Mouse (Mus musculus) c-Kit-negative CD71-positive TER-119-positive erythroid progenitor cells, embryonic 14.5 days (primary cell): ENCODE measurements at regions not wholly inside any gene's neighbourhood (a gene's known extent, or its start where the extent isn't known, plus 50 kb on each side); places are given as distances from the start of the nearest gene placed in this dataset.

Experiments used
- DNase-seq: peaks from one replicate; pipeline ENCODE4 v3.0.0-alpha.2; 2013; ENCODE audit warnings: low read depth, low spot score

DNA sequence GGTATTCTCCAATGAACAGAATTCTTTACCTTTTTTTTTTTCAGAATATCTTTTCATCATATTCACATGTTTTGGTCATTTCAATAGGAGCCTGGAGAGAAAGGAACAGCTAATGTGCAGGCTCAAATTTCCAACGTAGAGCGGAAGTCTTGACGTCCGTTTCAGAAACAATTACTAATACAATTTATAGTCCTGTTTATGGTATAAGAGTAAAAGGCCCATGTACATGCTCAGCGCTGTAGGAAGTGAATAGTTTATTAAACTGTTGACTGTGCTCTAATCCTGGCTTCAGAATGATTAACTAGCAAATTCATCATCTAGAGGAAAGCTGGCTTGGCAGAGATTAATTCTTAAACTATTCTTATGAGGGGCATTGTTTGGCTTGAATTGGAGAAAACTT is 142.1 kb downstream of the Pik3r1 start:
- DNase-seq: no peak

DNA sequence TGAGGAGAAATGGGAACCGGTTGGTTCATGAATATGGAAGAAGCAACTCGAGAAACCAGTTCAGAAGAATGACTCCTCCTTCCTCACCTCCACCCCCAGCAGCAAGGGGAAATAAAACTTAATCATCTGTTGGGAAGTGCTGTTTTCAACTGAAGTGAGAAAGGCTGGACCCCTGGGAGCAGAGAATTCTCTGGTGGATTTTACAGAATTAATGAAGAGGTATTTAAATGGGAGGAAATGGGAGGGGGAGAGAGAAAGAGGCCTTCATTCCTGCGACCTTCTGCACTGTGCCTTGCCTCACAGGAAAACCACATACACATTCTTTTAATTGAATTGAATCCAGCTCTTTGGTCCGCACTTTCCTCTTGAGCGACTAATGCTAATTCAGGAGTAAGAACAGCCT is 143.8 kb downstream of the Pik3r1 start:
- no peak for DNase-seq

DNA sequence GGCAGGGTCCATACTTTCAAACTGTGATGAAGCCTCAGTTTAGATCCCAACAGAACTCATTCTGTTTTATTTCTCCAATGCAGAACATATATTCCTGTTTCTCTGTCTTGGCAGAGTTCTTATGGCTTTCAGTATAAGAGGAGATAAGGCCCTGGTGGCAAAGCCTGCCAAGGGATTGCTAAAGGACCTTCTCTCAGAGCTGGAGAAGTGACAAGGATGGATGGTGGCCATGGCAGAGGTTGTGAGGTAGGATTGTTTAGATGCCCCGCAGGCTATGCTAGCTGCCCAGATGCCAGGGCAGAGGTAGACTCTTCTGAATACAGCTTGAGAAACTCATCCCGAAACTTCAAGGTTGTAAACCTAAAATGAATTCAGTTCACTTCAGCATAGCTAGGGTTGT is 145.4 kb downstream of the Pik3r1 start:
- DNase-seq: no peak

DNA sequence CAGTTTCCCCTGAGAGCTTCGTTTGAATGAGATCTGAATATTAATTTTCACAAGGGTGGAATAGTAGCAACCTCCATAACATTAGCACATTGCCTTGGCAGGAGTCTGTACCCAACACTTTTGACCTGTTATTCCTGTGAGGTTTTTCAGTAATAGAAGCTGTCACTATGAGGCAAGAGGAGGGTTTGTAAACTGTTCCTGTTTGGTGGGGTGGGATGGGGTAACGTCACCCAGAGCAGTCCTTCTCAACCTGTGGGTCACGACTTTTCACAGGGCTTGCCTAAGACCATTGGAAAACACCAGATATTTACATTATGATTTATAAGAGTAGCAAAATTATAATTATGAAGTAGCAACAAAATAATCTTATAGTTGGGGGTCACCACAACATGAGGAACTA is 147.4 kb downstream of the Pik3r1 start:
- no peak for DNase-seq

DNA sequence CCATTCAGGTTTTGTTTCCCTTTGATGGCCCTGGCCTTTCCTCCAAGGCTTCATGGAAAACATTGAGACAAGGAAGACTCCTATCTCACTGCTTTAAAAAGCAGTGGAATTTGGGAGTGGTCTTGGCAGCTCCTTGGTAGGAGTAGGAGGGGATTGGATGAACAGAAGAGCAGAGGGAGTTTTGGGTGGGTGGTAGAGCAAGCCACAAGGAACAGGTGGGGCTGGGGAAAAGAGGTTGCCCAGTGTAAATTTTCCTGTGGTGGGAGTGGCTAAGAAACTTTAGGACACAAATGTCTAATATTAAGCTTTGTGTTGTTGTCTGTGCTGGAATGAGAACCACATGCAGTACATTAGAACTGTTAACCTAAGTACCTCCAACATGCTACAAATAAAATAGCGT is 148.9 kb downstream of the Pik3r1 start:
- no peak for DNase-seq

DNA sequence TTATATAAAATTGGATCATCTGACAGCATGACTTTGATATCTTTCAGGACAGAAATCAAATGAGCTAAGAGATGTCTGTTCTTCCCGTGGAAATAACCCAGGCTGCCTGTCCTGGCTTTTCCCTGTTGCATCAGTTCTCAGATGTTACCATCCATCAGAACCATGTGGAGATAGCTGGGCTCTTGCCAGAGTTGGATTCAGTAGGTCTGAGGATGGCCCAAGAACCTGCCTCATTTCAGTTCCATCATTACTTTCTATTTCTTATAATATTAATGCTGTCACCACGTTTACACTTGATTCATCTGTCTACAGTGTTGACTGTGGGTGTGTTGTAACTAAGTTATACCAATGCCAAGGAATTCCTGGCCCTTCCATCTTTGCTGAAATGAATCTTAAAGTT is 155.2 kb downstream of the Pik3r1 start:
- DNase-seq: no peak

DNA sequence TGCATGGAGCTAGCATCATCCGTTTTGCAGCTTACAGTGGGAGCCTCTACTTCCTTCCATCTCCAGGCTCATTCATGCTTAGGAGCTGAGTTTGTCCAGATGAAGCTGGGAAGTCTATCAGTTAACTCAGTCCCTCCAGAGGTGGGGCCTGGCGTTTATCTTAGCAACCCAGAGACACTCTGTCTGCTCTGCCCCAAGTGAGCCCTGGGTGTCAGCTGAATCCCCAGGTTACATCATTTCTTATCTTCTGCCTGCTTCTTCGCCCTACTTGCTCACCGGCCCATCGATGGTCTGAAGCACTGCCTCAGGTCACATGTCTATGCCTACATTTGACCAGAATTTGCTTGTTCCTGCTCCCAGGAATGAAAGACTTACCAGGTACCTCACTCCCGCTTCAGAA is 156.3 kb downstream of the Pik3r1 start:
- peak; percentile 89 for DNase-seq

DNA sequence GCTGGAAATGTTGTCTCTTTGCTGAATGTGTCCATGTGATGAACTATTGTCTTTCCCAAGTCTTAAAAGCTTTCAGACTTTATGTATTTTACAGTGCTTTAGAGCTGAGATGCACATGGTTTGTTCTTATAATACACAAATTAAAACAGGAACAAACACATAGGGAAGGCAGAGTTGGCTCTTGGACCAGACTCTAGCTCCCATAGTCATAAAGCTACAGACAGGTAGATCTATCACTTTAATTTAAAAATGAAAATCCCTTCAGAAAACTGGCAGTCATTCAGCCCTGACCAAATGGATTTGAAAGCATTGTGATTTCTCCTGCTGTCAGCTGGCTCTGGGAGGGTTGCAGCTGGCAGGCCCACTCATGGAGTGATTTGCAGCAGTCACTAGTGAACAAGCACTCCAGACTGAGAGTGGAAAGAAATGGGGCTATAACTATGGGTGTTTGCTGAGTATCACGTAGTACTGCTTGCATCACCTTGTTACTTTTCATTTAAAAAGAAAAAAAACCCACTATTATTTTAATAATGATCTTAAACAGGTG is 161.8 kb downstream of the Pik3r1 start:
- no peak for DNase-seq

DNA sequence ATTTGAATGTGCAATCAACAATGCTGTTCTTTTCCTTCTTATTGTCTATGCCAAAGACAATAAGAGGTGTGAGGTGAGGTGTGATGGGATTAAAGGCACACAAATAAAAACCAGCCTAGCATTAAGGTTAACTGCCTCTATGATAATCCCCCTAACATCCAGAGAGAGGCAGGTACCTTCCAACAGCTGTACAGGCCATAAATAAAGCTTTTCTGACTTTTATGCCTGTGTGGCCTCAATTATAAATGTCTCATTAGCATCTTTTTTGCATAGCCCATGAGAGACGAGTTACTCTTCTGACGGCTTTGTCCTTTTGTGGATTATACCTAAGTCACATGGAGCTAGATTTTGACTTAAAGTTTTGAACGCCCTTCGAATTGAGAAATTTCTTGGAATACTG is 162.3 kb downstream of the Pik3r1 start:
- no peak for DNase-seq

DNA sequence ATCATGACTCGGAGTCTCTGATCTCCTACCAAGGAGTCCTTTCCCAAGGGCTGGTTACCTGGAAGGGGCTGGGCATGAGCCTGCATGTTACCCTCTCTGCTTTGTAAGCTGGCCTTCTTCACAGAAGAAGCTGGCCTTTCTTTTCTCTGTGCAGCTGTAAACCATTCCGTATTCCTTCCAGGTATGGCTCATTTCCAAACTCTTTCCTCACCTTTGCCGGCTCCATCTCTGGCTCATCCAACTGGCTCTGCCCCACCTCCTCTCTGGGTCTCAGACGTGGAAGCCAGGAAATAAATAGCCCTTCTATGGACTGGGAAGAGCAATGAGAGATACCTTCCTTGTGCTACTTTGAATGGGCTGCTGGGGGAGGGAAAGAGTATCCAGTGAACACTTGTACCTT is 163.0 kb downstream of the Pik3r1 start:
- DNase-seq: no peak

DNA sequence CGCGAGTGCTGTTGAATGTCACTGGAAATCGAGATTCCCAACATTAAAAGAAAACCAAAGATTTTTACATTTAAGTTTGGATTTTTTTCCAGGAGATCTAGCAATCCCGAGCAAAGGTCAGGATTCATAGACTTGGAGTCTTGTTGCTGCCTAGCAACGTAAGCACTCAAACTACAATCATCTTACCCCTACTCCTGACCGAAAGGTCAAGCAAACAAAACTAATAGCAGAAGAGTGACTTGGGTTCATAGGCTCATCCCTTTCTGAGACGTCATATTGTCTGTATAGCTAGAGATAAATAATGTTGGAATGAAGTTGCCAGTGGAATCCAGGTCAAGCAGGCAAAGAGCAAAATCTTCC is 169.9 kb downstream of the Pik3r1 start:
- DNase-seq: no peak

DNA sequence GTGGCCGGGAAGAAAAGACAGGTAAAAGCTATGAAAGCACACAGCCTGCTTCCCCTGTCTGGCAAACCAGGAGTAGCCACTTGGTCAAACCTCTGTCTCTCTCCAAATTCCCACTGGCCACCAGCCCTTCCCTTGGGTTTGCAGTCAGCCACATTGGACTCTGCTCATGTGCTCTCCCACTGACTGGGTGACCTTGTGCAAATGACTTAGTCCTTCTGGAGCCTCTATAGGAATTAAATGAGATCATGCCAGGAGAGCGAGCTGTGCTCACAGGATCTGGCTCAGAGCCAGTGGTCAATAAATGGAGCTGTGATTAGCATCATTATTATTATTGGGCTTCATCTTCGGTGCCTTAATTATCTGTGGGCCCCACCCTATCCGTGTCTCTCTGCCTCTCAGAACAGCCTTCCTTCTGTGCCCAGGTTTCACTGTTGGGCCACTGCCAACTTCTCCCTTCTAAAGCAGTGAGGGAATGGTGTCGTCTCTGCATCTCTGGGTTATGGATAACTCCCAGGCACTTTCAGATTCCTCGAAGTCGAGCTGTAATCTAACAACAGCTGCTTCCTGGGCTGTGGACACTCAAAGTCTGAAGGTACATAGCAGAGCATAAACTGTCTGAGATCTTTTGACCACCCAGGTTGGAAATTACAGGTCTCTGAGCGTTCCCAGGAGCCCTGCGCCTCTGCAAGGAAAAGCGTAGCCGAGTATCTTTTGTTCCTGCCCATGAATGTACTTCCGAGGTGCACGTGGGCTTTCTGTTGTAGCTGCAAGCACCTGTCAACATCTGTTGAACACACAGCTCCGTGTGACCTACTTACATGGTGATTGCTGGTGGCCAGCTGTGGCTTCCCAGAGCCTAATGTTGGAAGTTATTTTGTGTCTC is 170.5 kb downstream of the Pik3r1 start:
- no peak for DNase-seq

DNA sequence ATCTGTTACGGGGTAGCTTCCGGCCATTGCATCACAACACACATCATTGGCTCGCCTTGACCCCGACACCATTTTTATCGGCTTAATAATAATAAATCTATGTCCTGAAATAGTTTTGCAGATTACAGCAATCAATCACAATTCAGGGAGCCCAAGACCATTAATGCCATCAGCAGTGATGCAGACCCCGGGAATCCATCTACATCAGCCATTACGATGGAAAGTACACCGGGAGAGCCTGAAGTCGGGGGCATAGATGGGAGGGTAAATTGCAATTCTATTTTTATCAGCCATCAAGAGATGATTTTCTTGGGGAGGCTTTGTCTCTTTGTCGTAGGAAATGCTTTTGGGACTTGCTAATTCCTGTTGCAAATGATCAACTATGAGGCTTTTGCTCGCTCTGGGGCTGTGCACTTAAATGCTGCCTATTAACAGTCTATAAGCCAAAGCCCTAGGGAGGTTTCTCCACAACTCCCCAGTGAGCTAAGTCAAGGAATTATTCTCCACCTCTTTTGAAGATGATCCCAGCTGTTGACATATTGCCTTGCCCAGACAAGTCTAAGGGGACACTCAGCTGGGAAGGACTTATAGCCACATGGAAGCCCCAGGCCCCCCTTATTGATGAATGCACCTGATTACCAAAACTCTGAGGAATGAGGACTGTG is 173.4 kb downstream of the Pik3r1 start:
- DNase-seq: no peak

DNA sequence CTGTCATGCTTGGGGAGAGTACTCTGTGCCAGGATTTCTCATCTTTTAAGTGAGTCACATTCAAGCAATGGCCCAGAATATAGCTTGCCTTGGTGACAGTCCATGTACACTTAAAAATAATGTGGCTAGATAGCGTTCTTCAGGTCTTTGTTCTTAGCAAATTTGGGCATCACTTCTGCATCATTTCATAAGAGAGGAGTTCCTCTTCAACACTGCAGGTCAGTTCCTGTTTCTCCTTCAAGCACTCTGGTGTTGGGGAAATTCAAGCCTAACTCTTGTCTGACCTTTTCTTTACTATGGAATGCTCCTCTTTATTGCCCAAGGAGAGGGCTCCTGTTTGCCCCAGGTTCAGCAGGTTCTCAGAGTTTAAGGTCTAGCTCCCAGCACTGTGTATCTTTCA is 175.7 kb downstream of the Pik3r1 start:
- DNase-seq: no peak

DNA sequence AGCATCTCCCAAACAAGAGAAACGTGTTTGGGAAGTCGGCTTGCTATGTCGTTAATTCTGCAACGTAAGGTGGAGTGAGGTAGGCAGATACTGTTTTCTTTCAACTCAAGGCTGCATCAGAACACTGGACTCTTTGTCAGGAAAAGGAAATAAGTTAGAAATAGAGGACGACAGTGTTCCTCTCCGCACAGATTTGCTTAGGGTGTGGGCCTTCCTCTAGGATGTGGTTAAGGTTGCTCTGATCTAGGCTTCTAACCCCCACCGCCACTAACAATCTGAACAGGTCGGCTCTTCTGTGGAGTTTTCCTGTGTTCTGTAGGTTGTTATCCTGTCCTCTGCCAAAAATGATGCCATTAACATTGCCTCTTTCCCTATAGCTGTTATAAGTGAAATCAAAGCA is 179.1 kb downstream of the Pik3r1 start:
- no peak for DNase-seq

DNA sequence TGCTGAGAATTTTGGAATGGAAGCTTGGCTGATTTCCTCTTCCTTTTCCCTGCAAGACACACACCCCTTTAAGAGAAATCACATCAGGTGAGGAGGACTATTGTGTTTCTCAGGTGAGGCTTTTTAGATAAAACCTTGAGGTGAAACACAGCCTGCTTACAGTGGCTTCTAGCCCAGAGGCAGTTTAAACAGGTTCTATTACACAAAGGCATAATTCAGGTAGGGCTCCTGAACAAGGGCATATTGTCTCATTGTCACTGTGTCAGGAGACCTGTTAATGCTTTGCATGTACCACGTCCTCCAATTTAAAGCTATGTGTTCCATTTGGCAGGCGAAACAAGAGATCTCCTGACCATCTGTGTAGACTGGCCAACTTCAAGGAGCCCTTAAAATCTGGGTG is 181.2 kb downstream of the Pik3r1 start:
- DNase-seq: no peak

DNA sequence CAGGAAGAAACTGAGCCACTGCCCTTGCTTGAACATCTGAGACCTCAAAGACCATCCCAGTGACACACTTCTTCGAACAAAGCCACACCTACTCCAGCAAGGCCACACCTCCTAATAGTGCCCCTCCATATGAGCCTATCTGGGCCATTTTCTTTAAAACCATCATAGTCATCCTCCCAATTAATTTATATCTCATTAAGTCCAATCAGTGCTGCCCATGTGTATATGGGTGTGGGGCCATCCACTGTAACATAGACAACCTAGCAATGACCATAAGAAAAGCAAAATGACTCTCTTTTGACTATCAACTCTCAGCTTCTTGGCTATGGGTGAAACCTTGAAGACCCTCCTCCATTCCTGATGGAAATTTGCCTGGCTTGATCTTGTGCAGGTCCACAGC is 191.5 kb downstream of the Pik3r1 start:
- DNase-seq: no peak

DNA sequence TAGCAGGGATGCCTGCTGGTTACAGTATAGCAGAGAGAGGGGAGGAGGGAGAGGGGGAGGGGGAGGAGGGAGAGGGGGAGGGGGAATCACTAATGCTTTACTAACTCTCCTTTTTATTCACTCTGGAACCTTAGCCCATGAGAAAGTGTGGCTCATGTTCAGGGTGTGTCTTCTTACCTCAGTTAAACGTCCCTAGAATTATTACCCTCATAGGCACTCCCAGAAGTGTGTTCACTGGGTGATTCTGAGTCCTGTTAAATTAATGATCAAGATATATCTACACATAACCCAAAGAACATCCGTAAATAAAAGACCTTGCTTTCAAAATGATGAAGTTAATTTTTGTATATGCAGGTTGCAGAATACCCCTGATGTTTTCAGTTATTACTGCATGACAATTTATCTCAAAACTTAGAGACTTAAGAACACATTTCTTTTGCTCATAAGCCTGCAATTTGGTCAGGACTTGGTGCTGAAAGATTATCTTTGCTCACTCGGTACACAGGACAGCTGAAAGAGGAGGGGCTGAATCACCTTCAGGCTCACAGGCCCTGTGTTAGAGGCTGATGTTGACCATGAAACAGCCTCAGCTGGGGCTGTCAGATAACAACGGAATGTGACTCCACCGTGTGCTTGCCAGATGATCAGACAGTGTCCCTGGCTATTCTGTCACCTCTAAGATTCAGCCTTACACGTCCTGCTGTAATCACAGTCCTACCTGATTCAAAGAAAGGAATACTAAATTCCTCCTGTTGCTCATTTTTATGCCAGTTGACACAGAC is 195.0 kb downstream of the Pik3r1 start:
- peak; percentile 84 for DNase-seq

DNA sequence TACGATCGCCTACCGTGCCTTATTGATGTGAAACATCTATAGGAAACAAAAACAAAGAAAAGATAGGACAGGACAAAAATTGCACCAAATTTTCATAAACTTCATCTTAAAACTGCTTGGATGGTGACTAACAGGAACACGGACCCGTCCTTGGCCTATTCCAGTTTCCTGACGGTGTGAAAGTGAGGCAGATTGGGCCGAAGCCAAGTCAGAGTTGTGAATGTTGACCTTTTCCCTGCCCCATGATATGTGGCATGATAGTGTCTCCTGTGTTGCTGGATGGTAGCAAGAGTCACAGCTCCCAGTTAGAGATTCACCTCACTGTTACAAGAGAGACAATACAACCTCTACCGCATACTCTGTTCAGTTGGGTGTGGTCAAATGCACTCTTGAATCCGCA is 195.8 kb downstream of the Pik3r1 start:
- DNase-seq: no peak

DNA sequence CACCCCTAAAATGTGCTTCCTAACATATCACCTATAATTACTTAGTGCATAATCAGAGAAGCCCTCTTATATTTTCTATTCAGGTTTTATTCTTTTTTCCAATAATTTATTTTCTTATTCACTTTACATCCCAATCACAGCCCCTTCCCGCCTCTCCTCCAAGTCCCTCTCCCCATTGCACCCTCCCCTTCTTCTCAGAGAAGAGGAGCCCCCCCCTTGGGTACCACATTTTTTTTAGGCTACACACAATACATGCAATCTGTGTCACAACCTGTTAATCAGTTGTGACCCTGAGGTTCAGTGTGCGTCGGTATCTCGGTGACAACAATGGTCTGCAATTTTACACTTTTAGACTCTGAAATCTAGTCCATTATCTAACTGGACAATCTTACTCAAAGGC is 198.0 kb downstream of the Pik3r1 start:
- DNase-seq: no peak

DNA sequence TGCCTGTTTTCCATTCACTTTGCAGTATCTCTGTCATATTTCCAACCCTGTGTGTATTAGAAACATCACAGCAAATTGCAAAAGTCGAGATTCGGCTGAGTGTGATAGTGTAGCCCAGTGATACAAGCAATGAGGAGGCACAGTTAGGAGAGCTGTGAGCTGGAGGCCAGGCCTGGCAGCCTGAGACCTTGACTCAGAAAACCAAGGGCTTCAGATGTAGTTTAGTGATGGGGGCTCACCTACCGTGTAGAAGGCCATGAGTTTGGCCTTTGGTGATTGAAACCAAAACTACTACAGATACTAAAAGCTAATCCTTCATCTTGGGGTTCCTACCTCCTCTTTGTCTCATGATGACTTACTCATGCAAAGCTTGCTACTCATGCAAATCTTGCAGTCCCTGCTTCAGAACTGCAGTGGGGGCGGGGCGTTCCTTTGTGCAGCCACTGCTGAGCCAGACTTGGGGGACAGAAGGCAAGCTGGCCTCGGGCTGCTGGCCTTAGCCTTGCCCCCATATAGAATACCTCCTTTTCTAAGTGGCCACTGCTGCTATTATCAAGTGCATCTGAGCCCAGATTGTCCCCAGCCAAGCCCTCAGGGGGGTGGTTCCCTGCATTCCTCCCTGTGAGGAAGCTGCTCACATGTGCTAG is 198.9 kb downstream of the Pik3r1 start:
- DNase-seq: no peak

DNA sequence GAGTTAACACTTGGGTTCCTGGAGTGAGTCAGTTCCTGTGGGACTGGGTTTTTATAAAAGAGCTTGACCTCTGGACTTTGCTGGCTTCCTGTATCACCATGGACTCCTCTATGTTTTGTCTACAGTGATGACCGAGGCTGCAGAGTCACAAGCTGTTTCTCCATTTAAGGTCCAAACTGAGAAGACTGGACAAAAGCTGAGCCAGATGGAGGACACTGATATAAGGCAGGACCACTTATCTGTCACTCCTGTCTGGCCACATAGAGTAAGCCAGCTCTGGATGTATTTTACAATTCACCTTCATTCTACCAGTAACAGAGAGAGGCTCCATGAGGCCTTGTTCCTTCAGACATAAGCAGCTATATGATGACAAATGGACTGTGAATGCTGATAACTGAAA is 202.7 kb downstream of the Pik3r1 start:
- no peak for DNase-seq
